Mouse (Mus musculus): ENCODE results near the gene Bmp5. TPM values are rescaled to one million over a fixed set of nuclear protein-coding genes. Genes with fewer than 3 reads are reported as not detected.
A peak's percentile ranks its signal among the peaks of the same experiment; 100 is the strongest.

The Bmp5 gene
- polyA plus RNA-seq, 1 experiment from 2014 or later: 2.7 TPM

DNA sequence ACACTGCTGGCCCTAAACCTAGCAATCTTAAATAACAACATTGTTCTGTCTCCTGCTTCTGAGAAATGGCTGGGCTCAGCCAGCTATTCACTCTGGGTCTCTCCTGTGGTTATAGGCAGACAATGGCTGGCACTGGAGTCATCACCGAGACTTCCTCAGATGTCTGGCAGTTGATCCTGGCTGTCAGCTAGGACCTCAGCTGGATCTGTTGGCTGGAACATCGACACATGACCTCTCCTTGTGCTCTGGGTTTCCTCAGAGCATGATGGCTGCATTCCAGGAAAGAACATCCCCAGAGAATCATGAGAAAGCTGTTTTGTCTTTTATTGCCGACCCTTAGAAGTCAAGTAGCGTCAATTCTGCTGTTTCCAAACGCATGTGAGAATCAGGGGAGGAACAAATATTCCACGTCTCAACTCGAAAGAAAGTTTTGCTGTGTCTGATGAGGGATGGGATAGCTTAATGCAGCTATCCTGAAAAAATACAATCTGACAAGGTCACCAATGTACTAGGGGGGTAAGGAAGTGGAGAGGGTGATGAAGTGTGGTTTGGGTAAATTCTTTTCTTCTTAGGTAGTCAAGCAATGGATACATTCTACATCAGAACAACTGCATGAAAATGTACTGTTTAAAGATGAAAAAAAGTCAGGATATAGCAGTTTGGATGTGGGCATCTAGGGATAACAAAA lies 135.1 kb downstream of the Bmp5 start:
- ATAC-seq: peak; percentile 91
- H3K4me1 ChIP-seq (ENCODE audit: control insufficient read depth, insufficient read depth, low read depth, low read length): peaks cover 3% of the 10 kb centered on the region
- 29% methylated on average over 7 of the region's 7 CpGs for WGBS

DNA sequence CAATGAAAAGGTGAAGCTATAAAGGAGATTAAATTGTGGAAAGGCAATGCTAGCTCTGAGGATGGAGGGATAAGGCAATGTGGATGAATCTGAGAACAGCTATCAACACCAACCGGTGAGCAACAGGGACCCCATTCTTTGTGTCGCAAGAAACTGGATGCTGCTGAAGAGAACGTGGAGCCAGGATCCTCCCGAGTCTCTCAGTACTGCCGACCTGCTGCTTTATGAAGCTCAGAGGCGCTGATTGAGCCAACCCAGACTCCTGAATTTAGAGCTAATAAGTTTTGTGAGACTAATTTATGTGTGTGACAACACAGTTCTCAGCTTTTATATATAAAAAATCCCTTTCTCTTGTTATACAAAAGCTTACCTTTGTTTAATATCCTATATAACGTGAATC lies 136.4 kb downstream of the Bmp5 start:
- 69% methylated on average over 7 of the region's 7 CpGs for WGBS
- Histone ChIP-seq H3K9ac (ENCODE audit: low read depth, low read length) (no peak overlapping the region), H3K4me1 (ENCODE audit: control insufficient read depth, insufficient read depth, low read depth, low read length) (peaks cover 3% of the 10 kb centered on the region), H3K4me3 (ENCODE audit: low read length) (no peak overlapping the region), H3K4me2 (ENCODE audit: low read length) (no peak overlapping the region), H3K27ac (ENCODE audit: low read depth, low read length) (no peak overlapping the region), H3K36me3 (ENCODE audit: control insufficient read depth, insufficient read depth, low read length) (no peaks in the 10 kb centered on the region), H3K9me3 (ENCODE audit: control insufficient read depth, low read length) (no peaks in the 10 kb centered on the region), H3K27me3 (replicated peaks; ENCODE audit: control insufficient read depth, insufficient read depth, low read length) (no peaks in the 10 kb centered on the region)
- ATAC-seq: no peak

More for the DNA sequence above, 135.1 kb downstream of the Bmp5 start:
- Histone ChIP-seq H3K4me2 (ENCODE audit: low read length) (no peak overlapping the region), H3K27ac (ENCODE audit: low read depth, low read length) (no peak overlapping the region), H3K27me3 (replicated peaks; ENCODE audit: control insufficient read depth, insufficient read depth, low read length) (no peaks in the 10 kb centered on the region), H3K4me3 (ENCODE audit: low read length) (no peak overlapping the region), H3K36me3 (ENCODE audit: control insufficient read depth, insufficient read depth, low read length) (no peaks in the 10 kb centered on the region), H3K9me3 (ENCODE audit: control insufficient read depth, low read length) (no peaks in the 10 kb centered on the region), H3K9ac (ENCODE audit: low read depth, low read length) (no peak overlapping the region)

DNA sequence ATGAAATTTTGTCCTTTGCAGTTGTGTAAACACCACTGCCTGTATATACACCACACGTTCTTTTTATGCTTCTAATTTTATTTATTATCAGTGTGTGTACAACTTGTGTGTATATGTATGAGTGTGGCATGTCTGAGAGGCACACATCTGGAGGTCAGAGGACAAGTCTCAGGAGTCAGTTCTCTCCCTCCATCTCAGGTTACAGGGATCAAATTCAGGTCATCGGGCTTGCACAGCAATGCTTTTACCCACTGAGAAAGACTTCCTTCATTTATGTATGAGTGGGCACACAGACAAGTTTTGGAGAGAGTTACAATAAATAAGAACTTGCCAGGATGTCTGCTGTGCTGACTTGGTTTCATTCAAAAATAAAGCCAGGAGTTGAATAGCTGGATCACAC lies 140.9 kb downstream of the Bmp5 start:
- Histone ChIP-seq H3K27ac (ENCODE audit: low read depth, low read length) (no peak overlapping the region), H3K4me3 (ENCODE audit: low read length) (no peak overlapping the region), H3K4me2 (ENCODE audit: low read length) (no peak overlapping the region), H3K36me3 (ENCODE audit: control insufficient read depth, insufficient read depth, low read length) (no peaks in the 10 kb centered on the region), H3K4me1 (ENCODE audit: control insufficient read depth, insufficient read depth, low read depth, low read length) (no peaks in the 10 kb centered on the region), H3K27me3 (replicated peaks; ENCODE audit: control insufficient read depth, insufficient read depth, low read length) (no peaks in the 10 kb centered on the region), H3K9me3 (ENCODE audit: control insufficient read depth, low read length) (no peaks in the 10 kb centered on the region), H3K9ac (ENCODE audit: low read depth, low read length) (no peak overlapping the region)
- WGBS: 60% methylated on average over 2 of the region's 2 CpGs
- no peak for ATAC-seq

DNA sequence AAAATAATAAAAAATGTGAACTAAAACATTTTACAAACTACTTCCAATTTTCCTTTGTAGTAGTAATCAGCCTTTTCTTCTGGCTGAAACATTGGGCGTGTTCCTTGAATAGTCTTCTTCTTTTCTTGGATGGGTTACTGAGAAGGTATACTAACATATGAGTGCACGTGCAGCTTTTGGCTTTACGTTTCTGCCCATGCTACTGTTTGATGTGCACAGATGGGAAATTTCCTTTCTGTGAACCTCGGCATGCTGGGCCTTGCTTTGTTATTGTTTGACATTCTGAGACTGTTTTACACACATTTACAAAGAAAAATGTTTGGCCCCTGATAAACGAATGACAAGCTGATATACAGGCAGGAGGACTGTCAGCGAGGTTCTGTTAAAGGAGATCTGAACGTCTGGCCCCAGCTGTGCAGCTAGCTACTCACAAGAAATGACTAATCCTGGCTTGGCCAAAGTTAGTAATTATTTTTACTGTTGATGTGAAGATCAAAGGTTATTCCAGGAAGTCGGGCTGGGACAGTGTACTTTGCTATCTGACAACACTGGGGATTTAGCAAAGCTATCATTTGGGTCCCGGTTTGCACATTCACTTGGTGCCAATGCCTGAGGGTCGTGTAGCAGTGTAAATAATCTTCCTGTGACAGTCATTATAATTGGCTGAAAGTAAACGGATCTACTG lies 152.2 kb downstream of the Bmp5 start:
- no peaks in the 10 kb centered on the region for H3K27me3 ChIP-seq (replicated peaks; ENCODE audit: control insufficient read depth, insufficient read depth, low read length)
- ATAC-seq: no peak
- WGBS: 60% methylated on average over 11 of the region's 11 CpGs

DNA sequence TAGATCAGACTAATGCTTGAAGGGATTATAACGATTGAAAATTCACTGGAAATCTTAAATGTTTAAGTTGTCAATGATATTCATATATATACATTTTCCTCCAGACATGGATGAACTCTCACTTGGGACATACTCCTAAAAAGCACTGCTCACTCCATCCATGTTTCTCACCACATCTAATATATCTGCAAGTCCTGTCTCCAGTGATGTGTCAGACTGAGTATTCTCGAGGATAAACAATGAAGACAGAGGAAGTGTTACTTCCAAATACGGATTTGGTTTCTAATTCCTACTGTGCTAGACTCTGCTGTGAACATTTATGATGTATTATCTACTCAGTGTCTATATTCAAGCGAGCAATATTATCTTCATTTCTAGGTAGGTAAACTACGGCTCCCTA lies 152.9 kb downstream of the Bmp5 start:
- Histone ChIP-seq H3K9ac (ENCODE audit: low read depth, low read length) (no peak overlapping the region), H3K27me3 (replicated peaks; ENCODE audit: control insufficient read depth, insufficient read depth, low read length) (no peaks in the 10 kb centered on the region), H3K4me2 (ENCODE audit: low read length) (no peak overlapping the region), H3K27ac (ENCODE audit: low read depth, low read length) (no peak overlapping the region), H3K9me3 (ENCODE audit: control insufficient read depth, low read length) (no peaks in the 10 kb centered on the region), H3K4me1 (ENCODE audit: control insufficient read depth, insufficient read depth, low read depth, low read length) (no peaks in the 10 kb centered on the region), H3K36me3 (ENCODE audit: control insufficient read depth, insufficient read depth, low read length) (no peaks in the 10 kb centered on the region), H3K4me3 (ENCODE audit: low read length) (no peak overlapping the region)
- no peak for ATAC-seq
- WGBS: 83% methylated on average over 5 of the region's 5 CpGs

More for the DNA sequence above, 152.2 kb downstream of the Bmp5 start:
- no peaks in the 10 kb centered on the region for H3K4me1 ChIP-seq (ENCODE audit: control insufficient read depth, insufficient read depth, low read depth, low read length)
- H3K27ac ChIP-seq (ENCODE audit: low read depth, low read length): no peak overlapping the region
- H3K36me3 ChIP-seq (ENCODE audit: control insufficient read depth, insufficient read depth, low read length): no peaks in the 10 kb centered on the region
- H3K4me3 ChIP-seq (ENCODE audit: low read length): no peak overlapping the region
- no peak overlapping the region for H3K4me2 ChIP-seq (ENCODE audit: low read length)
- H3K9ac ChIP-seq (ENCODE audit: low read depth, low read length): no peak overlapping the region
- H3K9me3 ChIP-seq (ENCODE audit: control insufficient read depth, low read length): no peaks in the 10 kb centered on the region

DNA sequence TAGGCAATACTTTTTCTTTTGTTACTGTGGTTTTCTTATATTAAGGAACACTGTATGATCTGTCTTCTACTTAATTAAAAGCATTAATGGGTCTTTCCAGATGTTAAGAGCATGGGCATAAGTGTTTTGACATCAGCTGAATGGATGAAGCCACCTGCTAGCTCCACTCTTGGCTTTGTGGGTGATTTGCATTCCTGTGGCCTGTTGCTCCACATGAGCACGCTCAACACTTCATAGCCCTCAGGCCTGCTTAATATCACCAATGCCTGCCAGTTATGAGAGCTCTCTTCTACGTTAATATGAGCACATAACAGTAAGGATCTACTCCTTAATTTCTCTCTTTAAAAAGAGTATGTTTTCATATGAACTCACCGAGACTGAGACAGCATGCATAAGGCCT lies 169.5 kb downstream of the Bmp5 start:
- Histone ChIP-seq H3K9ac (ENCODE audit: low read depth, low read length) (no peak overlapping the region), H3K36me3 (ENCODE audit: control insufficient read depth, insufficient read depth, low read length) (no peaks in the 10 kb centered on the region), H3K27ac (ENCODE audit: low read depth, low read length) (no peak overlapping the region), H3K9me3 (ENCODE audit: control insufficient read depth, low read length) (peaks cover 3% of the 10 kb centered on the region; the same call in 1 of the 2 replicates), H3K4me3 (ENCODE audit: low read length) (no peak overlapping the region), H3K4me2 (ENCODE audit: low read length) (no peak overlapping the region), H3K4me1 (ENCODE audit: control insufficient read depth, insufficient read depth, low read depth, low read length) (no peaks in the 10 kb centered on the region), H3K27me3 (replicated peaks; ENCODE audit: control insufficient read depth, insufficient read depth, low read length) (no peaks in the 10 kb centered on the region)
- 90% methylated on average over 3 of the region's 3 CpGs for WGBS
- no peak for ATAC-seq

Small RNA genes within 50 kb of the gene (microRNA-seq; reads per million reads assigned to microRNA genes)
- not detected for gene Gm44355

Other genes with a start within 250 kb of the Bmp5 start
- gene Tmod3, start 215.7 kb upstream of the Bmp5 start, polyA plus RNA-seq (2015; fragmentation: Nextera tagmentation; extraction: Ambion mirVana): 75.6 and 79.5 TPM in 2 replicates
- gene Tmod2, start 164.0 kb upstream of the Bmp5 start, polyA plus RNA-seq (2015; fragmentation: Nextera tagmentation; extraction: Ambion mirVana): 291 and 339 TPM in 2 replicates
- gene Lysmd2, start 149.6 kb upstream of the Bmp5 start, polyA plus RNA-seq (2015; fragmentation: Nextera tagmentation; extraction: Ambion mirVana): 34.9 and 36.3 TPM in 2 replicates
- gene Scg3, start 91.3 kb upstream of the Bmp5 start, polyA plus RNA-seq (2015; fragmentation: Nextera tagmentation; extraction: Ambion mirVana): 123 and 125 TPM in 2 replicates
- gene Hmgcll1, start 239.5 kb downstream of the Bmp5 start, polyA plus RNA-seq (2015; fragmentation: Nextera tagmentation; extraction: Ambion mirVana): 22.8 and 22.9 TPM in 2 replicates

Measured in hindbrain, embryonic 16.5 days (tissue).